14 mouse cellular contexts compared by ENCODE assay signal in the genomic region with DNA sequence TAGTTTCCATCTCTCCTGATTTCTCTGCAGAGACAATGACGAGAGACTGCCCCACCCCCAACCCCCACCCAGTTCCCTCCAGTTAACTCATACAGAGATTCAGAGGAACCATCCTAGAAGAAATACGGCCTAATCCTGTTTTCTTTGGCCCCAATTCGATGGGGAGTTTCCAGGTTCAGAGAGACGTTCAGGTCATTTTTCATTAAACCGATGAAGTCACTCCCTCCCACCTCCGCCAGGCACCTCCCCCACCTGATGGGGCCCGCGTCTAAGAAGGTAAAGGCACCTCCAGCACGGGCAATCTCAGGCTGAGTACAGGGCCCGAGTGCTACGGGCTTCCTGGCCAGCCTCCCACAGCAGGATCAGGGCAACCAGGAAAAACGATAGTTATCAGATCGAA. TPM values are rescaled to one million over a fixed set of nuclear protein-coding genes. Genes with fewer than 3 reads are reported as not detected.
DNase-seq lines count a peak whose midpoint lies in the region; ATAC-seq and TF ChIP-seq lines count a peak whose summit lies in the region.
"Had no signal": no experiment of that assay in that cellular context is flagged by ENCODE, and none has a peak within 500 bp of the region (broad histone marks: within the 10 kb centered on the region; RNA-seq: fewer than 3 reads in every experiment).

No protein-coding gene starts in this region.

- no peak for TF ChIP-seq CTCF in stomach, postnatal 0 days (IDR thresholded peaks at IDR 0.05; ENCODE audit: low read depth)

- DNase-seq in hindbrain, embryonic 11.5 days (ENCODE audit: low spot score), result peak; percentile 19
- DNase-seq in hindbrain, embryonic 14.5 days (ENCODE audit: low spot score), result no peak
- no peak for DNase-seq in midbrain, embryonic 14.5 days
- DNase-seq in stomach, postnatal 0 days (ENCODE audit: low spot score), result peak; percentile 78
- no peak for DNase-seq in frontal cortex, postnatal 36 days (ENCODE audit: low spot score in 2 of 2)
- DNase-seq in gastrocnemius, adult 18-20 months (ENCODE audit: low spot score), result no peak
- DNase-seq: adrenal gland, postnatal 25 days; cerebellum, adult 8-10 months; gastrocnemius, postnatal 14 days; heart, postnatal 14 days; liver, embryonic 13.5 days had no signal

- H3K27me3 ChIP-seq in hindbrain, embryonic 11.5 days (ENCODE audit: control insufficient read depth, insufficient read depth, low read length), result no peaks in the 10 kb centered on the region
- no peaks in the 10 kb centered on the region for H3K27me3 ChIP-seq in hindbrain, embryonic 14.5 days (ENCODE audit: control insufficient read depth, insufficient read depth, low read length)
- H3K27me3 ChIP-seq in midbrain, embryonic 14.5 days (ENCODE audit: control insufficient read depth, insufficient read depth, low read length), result no peaks in the 10 kb centered on the region
- no peaks in the 10 kb centered on the region for H3K27me3 ChIP-seq in midbrain, embryonic 15.5 days (replicated peaks)
- no peaks in the 10 kb centered on the region; the same call in 1 of the 2 replicates for H3K27me3 ChIP-seq in intestine, embryonic 15.5 days (replicated peaks)
- no peaks in the 10 kb centered on the region for H3K27me3 ChIP-seq in stomach, postnatal 0 days (ENCODE audit: control insufficient read depth, insufficient read depth, low read length)

- no peak overlapping the region for H3K4me3 ChIP-seq in hindbrain, embryonic 11.5 days (ENCODE audit: low read depth, low read length)
- no peak overlapping the region for H3K4me3 ChIP-seq in hindbrain, embryonic 14.5 days (replicated peaks; ENCODE audit: low read length)
- H3K4me3 ChIP-seq in midbrain, embryonic 14.5 days (replicated peaks; ENCODE audit: low read depth, low read length), result no peak overlapping the region
- H3K4me3 ChIP-seq in midbrain, embryonic 15.5 days, result no peak overlapping the region
- H3K4me3 ChIP-seq in intestine, embryonic 15.5 days (replicated peaks), result no peak overlapping the region
- H3K4me3 ChIP-seq in stomach, postnatal 0 days (ENCODE audit: low read depth, low read length), result no peak overlapping the region
- H3K4me3 ChIP-seq: liver, embryonic 13.5 days had no signal

- no peak for TF ChIP-seq EP300 in stomach, postnatal 0 days (optimal IDR thresholded peaks at IDR 0.05)

- no peak overlapping the region for H3K4me2 ChIP-seq in hindbrain, embryonic 11.5 days (replicated peaks; ENCODE audit: low read depth, low read length)
- H3K4me2 ChIP-seq in hindbrain, embryonic 14.5 days (replicated peaks), result no peak overlapping the region
- no peak overlapping the region; the same call in 1 of the 2 replicates for H3K4me2 ChIP-seq in midbrain, embryonic 14.5 days (ENCODE audit: low read length)
- no peak overlapping the region for H3K4me2 ChIP-seq in midbrain, embryonic 15.5 days
- peak overlapping the region; percentile 17 for H3K4me2 ChIP-seq in intestine, embryonic 15.5 days (replicated peaks)
- H3K4me2 ChIP-seq in stomach, postnatal 0 days (replicated peaks; ENCODE audit: low read depth), result no peak overlapping the region
- H3K4me2 ChIP-seq: liver, embryonic 13.5 days had no signal

- no peak for ATAC-seq in hindbrain, embryonic 11.5 days (ENCODE audit: low FRiP score)
- ATAC-seq in hindbrain, embryonic 14.5 days (ENCODE audit: low FRiP score), result no peak
- no peak for ATAC-seq in midbrain, embryonic 14.5 days (ENCODE audit: low FRiP score, low TSS enrichment)
- ATAC-seq in midbrain, embryonic 15.5 days (replicated peaks), result no peak
- ATAC-seq in intestine, embryonic 15.5 days, result peak; percentile 67
- ATAC-seq in stomach, postnatal 0 days (ENCODE audit: low FRiP score, low TSS enrichment), result peak; percentile 57; the same call in 1 of the 2 replicates

- peaks cover 8% of the 10 kb centered on the region; the same call in 1 of the 2 replicates for H3K4me1 ChIP-seq in hindbrain, embryonic 11.5 days (replicated peaks; ENCODE audit: control insufficient read depth, insufficient read depth, low read length)
- H3K4me1 ChIP-seq in hindbrain, embryonic 14.5 days (replicated peaks; ENCODE audit: control insufficient read depth, insufficient read depth, low read length), result peaks cover 6% of the 10 kb centered on the region
- peaks cover 10% of the 10 kb centered on the region; the same call in 1 of the 2 replicates for H3K4me1 ChIP-seq in midbrain, embryonic 14.5 days (ENCODE audit: control insufficient read depth, insufficient read depth, low read length)
- peaks cover 23% of the 10 kb centered on the region for H3K4me1 ChIP-seq in midbrain, embryonic 15.5 days
- H3K4me1 ChIP-seq in intestine, embryonic 15.5 days (replicated peaks), result peaks cover 22% of the 10 kb centered on the region
- H3K4me1 ChIP-seq in stomach, postnatal 0 days (replicated peaks; ENCODE audit: control insufficient read depth, insufficient read depth), result peaks cover 3% of the 10 kb centered on the region
- H3K4me1 ChIP-seq: liver, embryonic 13.5 days had no signal

- no peak overlapping the region for H3K27ac ChIP-seq in hindbrain, embryonic 11.5 days (ENCODE audit: low read depth, low read length)
- H3K27ac ChIP-seq in hindbrain, embryonic 14.5 days, result no peak overlapping the region
- H3K27ac ChIP-seq in midbrain, embryonic 14.5 days (replicated peaks; ENCODE audit: low read depth, low read length), result 0 out of 2 replicates have a peak overlapping the region, but pooled peaks have one; percentile 14
- no peak overlapping the region for H3K27ac ChIP-seq in midbrain, embryonic 15.5 days
- no peak overlapping the region for H3K27ac ChIP-seq in intestine, embryonic 15.5 days
- no peak overlapping the region for H3K27ac ChIP-seq in stomach, postnatal 0 days (replicated peaks)
- H3K27ac ChIP-seq: liver, embryonic 13.5 days had no signal

- no peaks in the 10 kb centered on the region for H3K9me3 ChIP-seq in hindbrain, embryonic 11.5 days (ENCODE audit: control insufficient read depth, low read length)
- H3K9me3 ChIP-seq in hindbrain, embryonic 14.5 days (ENCODE audit: control insufficient read depth, low read length), result no peaks in the 10 kb centered on the region
- no peaks in the 10 kb centered on the region for H3K9me3 ChIP-seq in midbrain, embryonic 14.5 days (ENCODE audit: control insufficient read depth, low read length)
- H3K9me3 ChIP-seq in midbrain, embryonic 15.5 days, result no peaks in the 10 kb centered on the region
- no peaks in the 10 kb centered on the region for H3K9me3 ChIP-seq in intestine, embryonic 15.5 days
- no peaks in the 10 kb centered on the region for H3K9me3 ChIP-seq in stomach, postnatal 0 days (ENCODE audit: control insufficient read depth, low read length)
- H3K9me3 ChIP-seq: liver, embryonic 13.5 days had no signal

- 17% methylated on average over 13 of the region's 13 CpGs for WGBS in hindbrain, embryonic 11.5 days
- WGBS in hindbrain, embryonic 14.5 days, result 19% methylated on average over 13 of the region's 13 CpGs
- WGBS in midbrain, embryonic 14.5 days, result 19% methylated on average over 13 of the region's 13 CpGs
- WGBS in midbrain, embryonic 15.5 days, result 15% methylated on average over 13 of the region's 13 CpGs
- 12% methylated on average over 13 of the region's 13 CpGs for WGBS in intestine, embryonic 15.5 days
- WGBS in stomach, postnatal 0 days, result 14% methylated on average over 13 of the region's 13 CpGs

- no peaks in the 10 kb centered on the region for H3K36me3 ChIP-seq in hindbrain, embryonic 11.5 days (ENCODE audit: control insufficient read depth, insufficient read depth, low read length)
- H3K36me3 ChIP-seq in hindbrain, embryonic 14.5 days (replicated peaks; ENCODE audit: control insufficient read depth, insufficient read depth), result no peaks in the 10 kb centered on the region
- no peaks in the 10 kb centered on the region for H3K36me3 ChIP-seq in midbrain, embryonic 14.5 days (ENCODE audit: control insufficient read depth, insufficient read depth, low read length)
- H3K36me3 ChIP-seq in midbrain, embryonic 15.5 days (replicated peaks), result no peaks in the 10 kb centered on the region
- H3K36me3 ChIP-seq in intestine, embryonic 15.5 days, result no peaks in the 10 kb centered on the region
- 0 out of 2 replicates have a peak, but pooled peaks cover 2% of the 10 kb centered on the region for H3K36me3 ChIP-seq in stomach, postnatal 0 days (ENCODE audit: control insufficient read depth, insufficient read depth, low read length)
- H3K36me3 ChIP-seq: liver, embryonic 13.5 days had no signal

- H3K9ac ChIP-seq in hindbrain, embryonic 11.5 days (ENCODE audit: low read depth, low read length), result no peak overlapping the region
- no peak overlapping the region for H3K9ac ChIP-seq in hindbrain, embryonic 14.5 days
- no peak overlapping the region; the same call in 1 of the 2 replicates for H3K9ac ChIP-seq in midbrain, embryonic 14.5 days (replicated peaks; ENCODE audit: low read length)
- H3K9ac ChIP-seq in midbrain, embryonic 15.5 days, result no peak overlapping the region
- H3K9ac ChIP-seq in intestine, embryonic 15.5 days, result no peak overlapping the region
- no peak overlapping the region; the same call in 1 of the 2 replicates for H3K9ac ChIP-seq in stomach, postnatal 0 days (ENCODE audit: low read length)
- H3K9ac ChIP-seq: liver, embryonic 13.5 days had no signal

RNA-seq across cellular contexts. Expression of a gene that starts 6.3 kb away (rescaled TPM):
- polyA plus RNA-seq in hindbrain, embryonic 11.5 days (2014; fragmentation: Nextera tagmentation; extraction: Ambion mirVana), result 127 and 137 TPM in 2 replicates
- polyA plus RNA-seq in hindbrain, embryonic 14.5 days (2014; fragmentation: Nextera tagmentation; extraction: Ambion mirVana), result 44.2 and 49.0 TPM in 2 replicates
- 45.5 and 62.2 TPM in 2 replicates for polyA plus RNA-seq in midbrain, embryonic 14.5 days (2014; fragmentation: Nextera tagmentation; extraction: Ambion mirVana)
- polyA plus RNA-seq in midbrain, embryonic 15.5 days (2015; fragmentation: Nextera tagmentation; extraction: Ambion mirVana), result 43.0 and 49.3 TPM in 2 replicates
- polyA plus RNA-seq in intestine, embryonic 15.5 days (2015; fragmentation: Nextera tagmentation; extraction: Ambion mirVana), result 35.0 and 41.2 TPM in 2 replicates
- polyA plus RNA-seq in stomach, postnatal 0 days (2015; fragmentation: Nextera tagmentation; extraction: Ambion mirVana), result 26.7 and 27.0 TPM in 2 replicates
- 1 to 10 TPM; 1.6 to 2.7 TPM for total RNA-seq in gastrocnemius, adult 18-20 months (2021)
- total RNA-seq: megakaryocyte-erythroid progenitor cell, adult 5-6 weeks had no signal

Comparison
In these comparisons a context has a peak if more than half of its experiments do, and no peak if none do; other contexts are left out.
1. DNase-seq: peak in hindbrain, embryonic 11.5 days (single experiment) and stomach, postnatal 0 days (single experiment); none in hindbrain, embryonic 14.5 days (single experiment), midbrain, embryonic 14.5 days (single experiment), frontal cortex, postnatal 36 days (0 of 2) and gastrocnemius, adult 18-20 months (single experiment).
2. ATAC-seq: peak in intestine, embryonic 15.5 days (single experiment) and stomach, postnatal 0 days (single experiment); none in hindbrain, embryonic 11.5 days (single experiment), hindbrain, embryonic 14.5 days (single experiment), midbrain, embryonic 14.5 days (single experiment) and midbrain, embryonic 15.5 days (single experiment).